In the genomic region with DNA sequence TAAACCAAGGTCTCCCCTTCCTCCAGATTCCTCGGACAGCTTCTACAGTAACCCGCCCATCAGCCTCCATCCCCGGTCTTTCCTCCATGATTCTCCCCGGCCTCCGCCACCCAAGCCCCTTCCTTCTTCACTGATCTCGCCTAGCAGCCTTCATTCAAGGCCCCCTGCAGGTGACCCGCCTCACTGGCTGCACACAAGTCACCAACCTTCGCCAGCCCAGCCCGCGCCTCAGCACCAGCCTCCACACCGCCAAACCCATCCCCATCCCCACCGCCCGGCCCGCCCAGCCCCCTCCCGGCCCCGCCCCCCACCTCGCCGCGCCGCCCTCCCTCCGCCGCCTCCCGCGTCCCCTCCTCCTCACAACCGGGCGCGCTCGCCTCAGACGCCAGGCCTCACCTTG, we compare ENCODE assay signal across 8 mouse cellular contexts. TPM values are rescaled to one million over a fixed set of nuclear protein-coding genes. Genes with fewer than 3 reads are reported as not detected.
DNase-seq lines count a peak whose midpoint lies in the region; ATAC-seq lines count a peak whose summit lies in the region.

No protein-coding gene starts in this region.

- no peaks in the 10 kb centered on the region for H3K9me3 ChIP-seq in hindbrain, embryonic 15.5 days
- H3K9me3 ChIP-seq in liver, embryonic 13.5 days (replicated peaks), result no peaks in the 10 kb centered on the region

- 0 out of 2 replicates have a peak, but pooled peaks cover 2% of the 10 kb centered on the region for H3K36me3 ChIP-seq in hindbrain, embryonic 15.5 days
- H3K36me3 ChIP-seq in liver, embryonic 13.5 days, result peaks cover 26% of the 10 kb centered on the region

- peak overlapping the region; percentile 70 for H3K4me2 ChIP-seq in hindbrain, embryonic 15.5 days
- peak overlapping the region; percentile 92 for H3K4me2 ChIP-seq in liver, embryonic 13.5 days

- peak overlapping the region; percentile 53 for H3K4me3 ChIP-seq in hindbrain, embryonic 15.5 days
- H3K4me3 ChIP-seq in liver, embryonic 13.5 days (replicated peaks), result peak overlapping the region; percentile 76

- peak; percentile 60 for DNase-seq in layer of hippocampus, adult 11-12 months (ENCODE audit: low spot score)
- no peak for DNase-seq in layer of hippocampus, postnatal 10 days (ENCODE audit: low spot score in 2 of 2)
- DNase-seq in NIH3T3 (ENCODE audit: low read depth), result peak; percentile 78
- peak; percentile 87 for DNase-seq in embryo, embryonic 11 days
- peak; percentile 63 for DNase-seq in liver, embryonic 13.5 days
- DNase-seq in naive thymus-derived CD4-positive, alpha-beta T cell, adult 2 months (ENCODE audit: low read depth), result peak; percentile 83
- DNase-seq in thymus, postnatal 4 days, result peak; percentile 86

- peak; percentile 80 for ATAC-seq in hindbrain, embryonic 15.5 days (ENCODE audit: low FRiP score, low read depth)
- ATAC-seq in liver, embryonic 13.5 days (ENCODE audit: low read depth), result peak; percentile 71

- H3K9ac ChIP-seq in hindbrain, embryonic 15.5 days, result peak overlapping the region; percentile 60
- peak overlapping the region; percentile 81 for H3K9ac ChIP-seq in liver, embryonic 13.5 days

- H3K4me1 ChIP-seq in hindbrain, embryonic 15.5 days (replicated peaks), result peaks cover 39% of the 10 kb centered on the region
- peaks cover 33% of the 10 kb centered on the region for H3K4me1 ChIP-seq in liver, embryonic 13.5 days (replicated peaks)

- H3K27me3 ChIP-seq in hindbrain, embryonic 15.5 days, result no peaks in the 10 kb centered on the region
- no peaks in the 10 kb centered on the region for H3K27me3 ChIP-seq in liver, embryonic 13.5 days

- WGBS in hindbrain, embryonic 15.5 days, result 0% methylated on average over 22 of the region's 29 CpGs
- WGBS in liver, embryonic 13.5 days (ENCODE audit: insufficient replicate concordance), result under 1% methylated on average over 28 of the region's 29 CpGs

- H3K27ac ChIP-seq in hindbrain, embryonic 15.5 days (replicated peaks), result peak overlapping the region; percentile 93
- peak overlapping the region; percentile 70 for H3K27ac ChIP-seq in liver, embryonic 13.5 days

RNA-seq across cellular contexts. Expression of gene Dcaf15, which starts 0.3 kb away (rescaled TPM):
- 10 to 100 TPM; 31.8 to 31.9 TPM for total RNA-seq in layer of hippocampus, postnatal 10 days (2021)
- 19.0 and 22.6 TPM in 2 replicates for polyA plus RNA-seq in hindbrain, embryonic 15.5 days (2015; fragmentation: Nextera tagmentation; extraction: Ambion mirVana)
- polyA plus RNA-seq in liver, embryonic 13.5 days (2015; fragmentation: Nextera tagmentation; extraction: Ambion mirVana), result 3.7 and 4.3 TPM in 2 replicates

RNA-seq across cellular contexts. Expression of gene Podnl1, which starts 21.6 kb away (rescaled TPM):
- not detected for total RNA-seq in layer of hippocampus, postnatal 10 days (2021)
- polyA plus RNA-seq in hindbrain, embryonic 15.5 days (2015; fragmentation: Nextera tagmentation; extraction: Ambion mirVana), result 0.35 and 0.44 TPM in 2 replicates
- 0.05 TPM in 1 of 2 replicates, not detected in the other for polyA plus RNA-seq in liver, embryonic 13.5 days (2015; fragmentation: Nextera tagmentation; extraction: Ambion mirVana)

RNA-seq across cellular contexts. Expression of gene Rfx1, which starts 37.6 kb away (rescaled TPM):
- total RNA-seq in layer of hippocampus, postnatal 10 days (2021), result 10 to 100 TPM; 20.9 to 21.5 TPM
- 9.4 and 11.2 TPM in 2 replicates for polyA plus RNA-seq in hindbrain, embryonic 15.5 days (2015; fragmentation: Nextera tagmentation; extraction: Ambion mirVana)
- 2.4 and 2.7 TPM in 2 replicates for polyA plus RNA-seq in liver, embryonic 13.5 days (2015; fragmentation: Nextera tagmentation; extraction: Ambion mirVana)

RNA-seq across cellular contexts. Expression of gene Gm10643, which starts 39.3 kb away (rescaled TPM):
- total RNA-seq in layer of hippocampus, postnatal 10 days (2021), result 1 to 10 TPM; 3.0 to 5.3 TPM
- 0.92 and 1.4 TPM in 2 replicates for polyA plus RNA-seq in hindbrain, embryonic 15.5 days (2015; fragmentation: Nextera tagmentation; extraction: Ambion mirVana)
- 0.12 and 0.14 TPM in 2 replicates for polyA plus RNA-seq in liver, embryonic 13.5 days (2015; fragmentation: Nextera tagmentation; extraction: Ambion mirVana)

RNA-seq across cellular contexts. Expression of gene Cc2d1a, which starts 43.5 kb away (rescaled TPM):
- 10 to 100 TPM; 59.8 to 68.1 TPM for total RNA-seq in layer of hippocampus, postnatal 10 days (2021)
- 41.5 and 47.1 TPM in 2 replicates for polyA plus RNA-seq in hindbrain, embryonic 15.5 days (2015; fragmentation: Nextera tagmentation; extraction: Ambion mirVana)
- polyA plus RNA-seq in liver, embryonic 13.5 days (2015; fragmentation: Nextera tagmentation; extraction: Ambion mirVana), result 5.4 and 6.2 TPM in 2 replicates

Comparison
In these comparisons a context has a peak if more than half of its experiments do, and no peak if none do; other contexts are left out.
1. DNase-seq: peak in layer of hippocampus, adult 11-12 months (single experiment), NIH3T3 (single experiment), embryo, embryonic 11 days (single experiment), liver, embryonic 13.5 days (single experiment), naive thymus-derived CD4-positive, alpha-beta T cell, adult 2 months (single experiment) and thymus, postnatal 4 days (single experiment); none in layer of hippocampus, postnatal 10 days (0 of 2).